Mouse (Mus musculus) kidney, adult 10 weeks (tissue): ENCODE results near the gene Phlda1. TPM values are rescaled to one million over a fixed set of nuclear protein-coding genes. Genes with fewer than 3 reads are reported as not detected.

Experiments used
- polyA plus RNA-seq: library from polyadenylated mRNA; stranded (reverse); fragments of 350-450 nt; fragmentation: Illumina TruSeq; extraction: RNeasy Lipid Tissue Mini Kit (QIAGEN cat#74804); gene quantifications from one replicate; pipeline ENCODE4 v1.2.3, GENCODE M21; 2014; ENCODE audit warnings: low read depth, low replicate concordance

The Phlda1 gene
- 5.9 TPM for polyA plus RNA-seq

DNA sequence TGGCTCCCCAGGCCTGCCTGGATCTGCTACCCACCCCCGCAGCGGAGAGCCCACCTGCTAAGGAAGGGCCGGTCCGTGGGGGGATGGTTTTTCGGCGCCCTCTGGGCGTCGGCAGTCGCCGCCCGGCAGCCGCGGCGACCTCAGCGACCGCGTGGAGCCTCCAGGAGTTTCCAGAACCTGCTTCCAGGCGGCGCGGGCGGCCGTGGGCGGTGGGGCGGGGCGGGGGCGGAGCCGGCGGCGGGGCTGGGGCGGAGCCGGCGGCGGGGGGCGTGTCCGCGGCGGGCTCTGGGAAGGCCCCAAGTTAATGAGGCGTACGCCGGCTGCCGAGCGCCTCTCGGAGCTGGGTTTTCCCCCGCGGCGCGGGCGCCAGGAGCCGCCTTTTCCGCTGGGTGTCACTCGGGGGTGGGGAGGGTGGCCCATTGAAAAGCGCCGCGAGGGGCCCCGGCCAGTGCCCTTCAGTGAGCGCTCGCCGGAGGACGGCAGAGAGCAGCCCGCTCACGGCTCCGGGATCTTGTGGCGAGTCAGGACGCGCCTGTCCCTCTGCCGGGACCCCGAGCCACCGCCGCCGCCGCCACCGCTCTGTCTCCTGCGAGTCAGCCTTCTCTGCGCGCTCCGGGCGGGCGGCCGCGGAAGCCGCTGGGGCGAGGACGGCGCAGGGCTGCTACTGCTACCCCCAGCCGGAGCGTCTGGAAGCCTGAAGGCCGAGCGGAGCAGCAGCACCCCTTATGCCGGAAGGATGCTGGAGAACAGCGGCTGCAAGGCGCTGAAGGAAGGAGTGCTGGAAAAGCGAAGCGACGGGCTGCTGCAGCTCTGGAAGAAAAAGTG lies at the start of gene Phlda1:
TSS of gene Phlda1 (plus strand) at position 186 of the 825 bp plus-strand sequence.

DNA sequence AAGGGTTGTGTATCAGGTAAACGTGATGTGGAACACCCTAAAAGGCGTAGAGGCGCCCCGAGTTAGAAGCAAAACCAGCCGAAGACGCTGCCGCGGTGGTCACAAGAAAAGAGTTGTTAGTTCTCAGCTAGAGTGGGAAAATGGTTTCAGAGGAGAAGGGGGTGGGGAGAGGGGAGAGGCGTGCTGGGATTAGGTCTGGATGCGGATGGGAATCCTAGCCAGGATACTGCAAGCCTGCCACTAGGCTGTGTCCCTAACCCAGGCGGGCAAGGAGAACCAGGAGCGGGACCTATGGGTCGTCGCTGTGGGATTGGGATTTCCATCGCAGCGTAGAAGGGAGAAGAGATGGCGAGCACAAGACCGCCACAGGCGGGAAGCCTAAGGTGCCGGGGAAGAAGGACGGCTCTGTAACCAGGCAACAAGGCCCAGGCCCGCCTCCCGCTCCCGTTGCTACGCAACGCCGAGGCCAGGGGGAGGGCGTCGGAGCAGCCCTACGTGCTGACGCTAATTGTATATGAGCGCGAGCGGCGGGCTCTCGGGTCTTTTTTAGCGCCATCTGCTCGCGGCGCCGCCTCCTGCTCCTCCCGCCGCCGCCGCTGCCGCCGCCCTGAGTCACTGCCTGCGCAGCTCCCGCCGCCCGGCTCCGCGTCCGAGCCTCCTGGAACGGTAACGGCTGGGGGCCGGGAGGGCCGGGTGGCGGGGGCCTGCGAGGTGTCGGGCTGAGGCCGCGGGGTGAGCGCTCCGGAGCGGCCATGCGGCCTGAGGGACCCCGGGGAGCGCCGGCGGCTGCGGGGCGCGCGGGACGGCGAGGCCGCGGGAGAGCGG lies 33.2 kb upstream of the Phlda1 start, which contains the start of gene Nap1l1:
TSS of gene Nap1l1 (plus strand) at position 538 of the 825 bp plus-strand sequence.

Other genes with a start within 250 kb of the Phlda1 start
- gene Bbs10, start 207.6 kb upstream of the Phlda1 start, polyA plus RNA-seq: 8.1 TPM
- gene Nap1l1, start 33.1 kb upstream of the Phlda1 start, polyA plus RNA-seq: 518 TPM